Mouse (Mus musculus) olfactory bulb, adult 2 months (tissue): ENCODE data around the gene Ppp2r5c. TPM values are rescaled to one million over a fixed set of nuclear protein-coding genes. Genes with fewer than 3 reads are reported as not detected.

Source experiments
- H3K27ac ChIP-seq: fragments of 200-500 bp; 2 replicates; pipeline ENCODE4 v1.5.1; 2012; ENCODE audit warnings: low read depth, low read length; ENCODE audit not compliant: insufficient read depth
- H3K4me1 ChIP-seq: fragments of 200-500 bp; 2 replicates; pipeline ENCODE4 v1.6.1; 2012; ENCODE audit warnings: low read length; ENCODE audit not compliant: control insufficient read depth, insufficient read depth
- H3K4me3 ChIP-seq: fragments of 200-500 bp; 2 replicates; pipeline ENCODE4 v1.5.1; 2012; ENCODE audit warnings: mild to moderate bottlenecking, low read depth, low read length, moderate library complexity; ENCODE audit not compliant: insufficient read depth
- CTCF ChIP-seq: fragments of 200-500 bp; IDR thresholded peaks from 2 replicates; pipeline ENCODE4 v1.5.1; 2012; ENCODE audit warnings: low read depth, mild to moderate bottlenecking, low read length, moderate library complexity; ENCODE audit not compliant: insufficient read depth
- POLR2A ChIP-seq: fragments of 200-500 bp; IDR thresholded peaks from 2 replicates; pipeline ENCODE4 v1.6.1; 2012; ENCODE audit warnings: mild to moderate bottlenecking, low read depth, low read length, moderate library complexity; ENCODE audit not compliant: insufficient read depth
- WGBS: fragments of 180-500 bp; shearing (Covaris S2); methylation state at CpG from one replicate; pipeline ENCODE4 v1.1.7; 2018; 5-methylcytosine and 5-hydroxymethylcytosine counted together
- polyA plus RNA-seq: library from polyadenylated mRNA; stranded (reverse); fragments of >200 nt; gene quantifications from 2 replicates; pipeline ENCODE4 v1.2.4, GENCODE M21; 2012; ENCODE audit warnings: low replicate concordance; ENCODE audit not compliant: missing spikeins, insufficient read depth, insufficient read length

Ppp2r5c gene
- polyA plus RNA-seq, 1 experiment, result not detected

GRCm38 (mm10) chr12:110539346-110539745 lies 92.4 kb downstream of the Ppp2r5c start:
- no peak overlapping the region for H3K4me3 ChIP-seq
- WGBS, result 82% methylated on average over 10 of the region's 10 CpGs
- H3K27ac ChIP-seq, result no peak overlapping the region
- no peak for TF ChIP-seq POLR2A
- no peak for TF ChIP-seq CTCF
- peaks cover 28% of the 10 kb centered on the region for H3K4me1 ChIP-seq

GRCm38 (mm10) chr12:110539798-110540197 lies 92.9 kb downstream of the Ppp2r5c start:
- H3K4me3 ChIP-seq, result no peak overlapping the region
- H3K4me1 ChIP-seq, result peaks cover 26% of the 10 kb centered on the region
- TF ChIP-seq CTCF (no peak), POLR2A (no peak)
- WGBS, result 79% methylated on average over 9 of the region's 9 CpGs
- H3K27ac ChIP-seq, result no peak overlapping the region

GRCm38 (mm10) chr12:110540273-110540672 lies 93.4 kb downstream of the Ppp2r5c start:
- Histone ChIP-seq H3K4me3 (no peak overlapping the region), H3K4me1 (peaks cover 21% of the 10 kb centered on the region), H3K27ac (no peak overlapping the region)
- no peak for TF ChIP-seq POLR2A
- no peak for TF ChIP-seq CTCF
- WGBS, result 94% methylated on average over 8 of the region's 8 CpGs

- peaks cover 16% of the 10 kb centered on the region for H3K4me1 ChIP-seq
- 74% methylated on average over 8 of the region's 8 CpGs for WGBS
- H3K27ac ChIP-seq, result no peak overlapping the region
- no peak overlapping the region for H3K4me3 ChIP-seq
- TF ChIP-seq CTCF (no peak), POLR2A (no peak)
Observed at GRCm38 (mm10) chr12:110541001-110541400, 94.1 kb downstream of the Ppp2r5c start.

GRCm38 (mm10) chr12:110541528-110541927 lies 94.6 kb downstream of the Ppp2r5c start:
- Histone ChIP-seq H3K4me1 (peaks cover 16% of the 10 kb centered on the region), H3K27ac (no peak overlapping the region), H3K4me3 (no peak overlapping the region)
- TF ChIP-seq POLR2A (no peak), CTCF (no peak)
- 83% methylated on average over 5 of the region's 5 CpGs for WGBS

- TF ChIP-seq CTCF (no peak), POLR2A (no peak)
- Histone ChIP-seq H3K4me3 (no peak overlapping the region), H3K27ac (no peak overlapping the region), H3K4me1 (peaks cover 12% of the 10 kb centered on the region)
- WGBS, result 64% methylated on average over 4 of the region's 4 CpGs
Observed at GRCm38 (mm10) chr12:110545040-110545701, 98.3 kb downstream of the Ppp2r5c start.

- no peak overlapping the region for H3K27ac ChIP-seq
- WGBS, result 88% methylated on average over 12 of the region's 12 CpGs
- no peak overlapping the region for H3K4me3 ChIP-seq
- peaks cover 10% of the 10 kb centered on the region for H3K4me1 ChIP-seq
- TF ChIP-seq POLR2A (no peak), CTCF (no peak)
Observed at GRCm38 (mm10) chr12:110547573-110547972, 100.7 kb downstream of the Ppp2r5c start.

GRCm38 (mm10) chr12:110549437-110550112 lies 102.7 kb downstream of the Ppp2r5c start:
- TF ChIP-seq CTCF, result no peak
- TF ChIP-seq POLR2A, result no peak
- 95% methylated on average over 7 of the region's 7 CpGs for whole genome bisulfite sequencing

GRCm38 (mm10) chr12:110550364-110550763 lies 103.4 kb downstream of the Ppp2r5c start:
- no peak overlapping the region for H3K4me3 ChIP-seq
- H3K4me1 ChIP-seq, result peaks cover 19% of the 10 kb centered on the region
- TF ChIP-seq CTCF (no peak), POLR2A (no peak)
- WGBS, result 90% methylated on average over 15 of the region's 15 CpGs
- H3K27ac ChIP-seq, result no peak overlapping the region

More at GRCm38 (mm10) chr12:110549437-110550112, 102.7 kb downstream of the Ppp2r5c start:
- no peak overlapping the region for H3K4me3 ChIP-seq
- H3K4me1 ChIP-seq, result peaks cover 15% of the 10 kb centered on the region
- no peak overlapping the region for H3K27ac ChIP-seq
